Mouse (Mus musculus): ENCODE results near the gene Slc17a2.

DNA sequence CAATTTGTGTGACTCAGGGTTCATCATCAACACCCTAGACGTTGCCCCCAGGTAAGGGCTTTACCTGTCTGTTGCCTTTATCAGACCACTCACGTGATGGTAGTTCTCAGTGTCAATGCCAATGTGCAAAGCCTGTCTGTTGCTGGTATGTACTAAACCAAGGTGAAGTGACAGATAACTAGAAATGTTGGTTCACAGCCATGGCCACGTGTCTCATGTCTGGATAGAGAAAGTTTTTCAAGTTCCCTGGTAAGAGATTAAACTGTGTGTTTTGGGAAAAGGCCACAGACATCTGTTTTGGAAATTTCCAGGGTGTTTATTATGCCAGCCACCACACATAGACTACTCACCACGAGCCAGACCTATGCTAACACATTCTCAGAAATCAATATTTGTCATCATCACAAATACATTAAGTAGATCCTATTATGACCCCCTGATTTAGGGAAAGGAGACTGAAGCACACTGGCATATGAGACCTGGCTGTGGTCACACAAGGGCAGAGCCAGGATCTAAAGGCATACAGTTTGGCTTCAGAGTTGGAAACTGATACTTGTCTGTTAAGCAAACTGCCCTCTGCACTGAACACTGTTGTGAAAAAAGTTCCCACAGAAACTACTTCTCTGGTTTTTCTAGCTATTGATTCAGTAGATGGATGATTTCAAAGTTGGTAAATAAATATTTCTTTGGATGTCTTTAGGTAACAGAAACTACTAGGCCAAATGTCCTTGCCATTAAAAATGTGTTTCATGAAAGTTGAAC lies 13.6 kb downstream of the Slc17a2 start:
- TF ChIP-seq POLR2A (IDR thresholded peaks at IDR 0.05; ENCODE audit: low read depth, low read length) (no peak), CTCF (IDR thresholded peaks at IDR 0.05; ENCODE audit: extremely low read depth, insufficient read depth, insufficient read length, insufficient replicate concordance) (no peak)
